Mouse (Mus musculus) limb, embryonic 15.5 days (tissue): ENCODE results near the gene Tomm22. TPM values are rescaled to one million over a fixed set of nuclear protein-coding genes. Genes with fewer than 3 reads are reported as not detected.

Source experiments
- ATAC-seq: fragments of 200-750 bp; cut with Nextera tagmentation; 2 replicates; pipeline ENCODE4 v1.8.0; 2017; ENCODE audit warnings: low read depth, moderate TSS enrichment; ENCODE audit not compliant: insufficient number of reproducible peaks, low FRiP score, low TSS enrichment
- H3K27ac ChIP-seq: fragments of 300-500 bp; sonication (generic); 2 replicates; pipeline ENCODE4 v1.5.1; 2015; ENCODE audit warnings: moderate library complexity, mild to moderate bottlenecking, inconsistent platforms
- H3K27me3 ChIP-seq: fragments of 300-500 bp; sonication (generic); 2 replicates; pipeline ENCODE4 v1.6.1; 2015; ENCODE audit warnings: inconsistent platforms
- H3K36me3 ChIP-seq: fragments of 300-500 bp; sonication (generic); 2 replicates; pipeline ENCODE4 v1.6.1; 2015; ENCODE audit warnings: inconsistent platforms
- H3K4me1 ChIP-seq: fragments of 300-500 bp; sonication (generic); 2 replicates; pipeline ENCODE4 v1.6.1; 2015; ENCODE audit warnings: inconsistent platforms
- H3K4me2 ChIP-seq: fragments of 300-500 bp; sonication (generic); 2 replicates; pipeline ENCODE4 v1.6.1; 2015; ENCODE audit warnings: mild to moderate bottlenecking, inconsistent platforms
- H3K4me3 ChIP-seq: fragments of 300-500 bp; sonication (generic); 2 replicates; pipeline ENCODE4 v1.5.1; 2015; ENCODE audit warnings: mild to moderate bottlenecking, inconsistent platforms
- H3K9ac ChIP-seq: fragments of 300-500 bp; sonication (generic); 2 replicates; pipeline ENCODE4 v1.6.1; 2015; ENCODE audit warnings: inconsistent platforms
- H3K9me3 ChIP-seq: fragments of 300-500 bp; sonication (generic); 2 replicates; pipeline ENCODE4 v1.6.1; 2016; ENCODE audit warnings: inconsistent platforms
- WGBS: fragments of 180-500 bp; shearing (Covaris S2); methylation state at CpG from one replicate; pipeline ENCODE4 v1.1.7; 2015; 5-methylcytosine and 5-hydroxymethylcytosine counted together
- polyA plus RNA-seq: library from polyadenylated mRNA; unstranded; fragments of >200 nt; fragmentation: Nextera tagmentation; extraction: Ambion mirVana; gene quantifications from 2 replicates; pipeline ENCODE4 v1.2.1, GENCODE M21; 2015

Tomm22 gene
- polyA plus RNA-seq = 216 and 223 TPM in 2 replicates

- ATAC-seq = peak; percentile 90
- Histone ChIP-seq H3K36me3 (peaks cover 57% of the 10 kb centered on the region), H3K4me2 (peak within 1 kb of the TSS; percentile 62), H3K27me3 (no peaks in the 10 kb centered on the region), H3K4me3 (peak within 1 kb of the TSS; percentile 91), H3K9ac (peak within 1 kb of the TSS; percentile 82), H3K9me3 (no peaks in the 10 kb centered on the region), H3K4me1 (peaks cover 6% of the 10 kb centered on the region), H3K27ac (peak within 1 kb of the TSS; percentile 67)
- 18% methylated on average over 33 of the region's 33 CpGs for WGBS
Observed at GRCm38 (mm10) chr15:79670249-79670971, at the start of gene Tomm22. Gene Tomm22 (plus strand): TSS chr15:79670861.

GRCm38 (mm10) chr15:79630471-79630870 lies 40.2 kb upstream of the Tomm22 start:
- H3K9ac ChIP-seq = no peak overlapping the region
- no peaks in the 10 kb centered on the region for H3K27me3 ChIP-seq
- no peak overlapping the region for H3K27ac ChIP-seq
- no peak overlapping the region for H3K4me3 ChIP-seq
- WGBS = 50% methylated on average over 2 of the region's 2 CpGs
- peaks cover 51% of the 10 kb centered on the region for H3K36me3 ChIP-seq
- no peaks in the 10 kb centered on the region for H3K9me3 ChIP-seq
- no peak for ATAC-seq
- H3K4me2 ChIP-seq = no peak overlapping the region
- no peaks in the 10 kb centered on the region for H3K4me1 ChIP-seq

DNA sequence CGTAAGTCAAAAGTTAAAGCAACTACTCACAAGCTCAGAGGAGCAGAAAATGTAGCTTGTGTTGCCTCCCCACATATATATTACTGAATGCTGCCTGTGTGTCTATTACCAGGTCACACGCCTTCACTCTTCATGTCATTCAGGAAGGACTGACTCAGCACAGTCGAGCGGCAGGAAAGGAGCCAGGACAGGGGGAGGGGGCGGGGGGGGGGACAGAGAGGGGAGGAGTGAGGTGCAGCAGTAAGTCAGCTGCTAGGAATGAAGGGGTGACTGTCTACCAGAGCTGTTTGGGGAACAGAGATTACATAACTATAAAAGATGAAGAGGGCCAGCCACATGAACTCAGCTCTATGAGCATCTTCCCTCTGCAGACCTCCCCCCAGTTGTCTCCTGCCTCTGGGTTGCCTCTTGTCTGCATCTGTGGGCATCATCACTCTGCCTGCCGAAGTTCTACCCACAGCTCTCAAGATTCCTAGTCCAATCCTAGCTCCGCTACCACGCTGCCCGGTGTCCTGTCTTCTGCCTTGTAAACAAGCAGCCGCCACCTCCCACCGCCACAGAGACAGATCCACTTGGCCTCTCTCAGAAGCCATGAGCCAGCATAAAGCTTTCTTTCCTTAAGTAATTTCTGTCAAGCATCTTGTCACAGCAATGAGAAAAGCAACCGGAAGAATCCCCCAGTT lies 29.4 kb upstream of the Tomm22 start:
- H3K9me3 ChIP-seq = no peaks in the 10 kb centered on the region
- H3K27me3 ChIP-seq = no peaks in the 10 kb centered on the region
- ATAC-seq = no peak
- no peak overlapping the region for H3K4me3 ChIP-seq
- 64% methylated on average over 12 of the region's 12 CpGs for WGBS
- peaks cover 6% of the 10 kb centered on the region for H3K36me3 ChIP-seq
- H3K4me2 ChIP-seq = no peak overlapping the region
- no peaks in the 10 kb centered on the region for H3K4me1 ChIP-seq
- no peak overlapping the region for H3K27ac ChIP-seq
- no peak overlapping the region for H3K9ac ChIP-seq

DNA sequence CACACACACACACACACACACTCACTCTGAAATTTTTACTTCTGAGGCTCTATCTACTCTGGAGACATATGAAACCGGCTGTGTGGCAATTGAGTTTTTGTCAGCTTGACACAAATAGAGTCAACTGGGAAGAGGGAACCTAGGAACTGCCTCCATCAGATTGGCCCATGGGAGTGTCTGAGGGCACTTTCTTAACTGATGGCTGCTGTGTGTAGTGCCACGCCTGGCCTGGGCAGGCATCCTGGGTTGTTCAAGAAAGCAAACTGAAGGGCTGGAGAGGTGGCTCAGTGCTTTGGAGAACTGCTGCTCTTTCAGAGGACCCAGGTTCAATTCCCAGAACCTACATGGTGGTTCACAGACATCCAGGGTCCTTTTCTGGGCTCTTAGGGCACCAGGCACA lies 25.2 kb upstream of the Tomm22 start:
- Histone ChIP-seq H3K9ac (no peak overlapping the region), H3K4me3 (no peak overlapping the region), H3K9me3 (no peaks in the 10 kb centered on the region), H3K4me2 (no peak overlapping the region), H3K4me1 (no peaks in the 10 kb centered on the region), H3K27me3 (no peaks in the 10 kb centered on the region), H3K36me3 (peaks cover 15% of the 10 kb centered on the region), H3K27ac (no peak overlapping the region)
- 78% methylated on average over 2 of the region's 2 CpGs for WGBS
- ATAC-seq = no peak

DNA sequence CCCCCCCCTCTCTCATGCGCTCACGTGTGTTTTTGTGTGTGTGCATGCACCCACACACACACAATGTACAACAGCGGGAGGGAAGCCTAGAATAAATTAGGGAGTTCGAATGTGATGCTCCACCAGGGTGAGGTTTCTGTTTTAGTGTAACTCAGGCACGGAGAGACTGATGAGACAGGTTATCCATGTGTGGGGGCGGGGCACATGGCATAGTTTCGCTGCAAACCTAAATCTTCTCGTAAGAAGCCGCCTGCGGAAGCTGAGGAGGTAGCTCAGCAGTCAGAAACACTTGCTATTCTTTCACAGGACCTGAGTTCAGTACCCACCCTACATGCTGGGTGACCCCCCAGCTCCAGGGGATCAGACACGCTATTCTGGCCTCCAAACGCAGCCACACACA lies 22.5 kb upstream of the Tomm22 start:
- H3K9me3 ChIP-seq = no peaks in the 10 kb centered on the region
- no peak overlapping the region for H3K4me2 ChIP-seq
- H3K36me3 ChIP-seq = peaks cover 11% of the 10 kb centered on the region; the same call in 1 of the 2 replicates
- no peak for ATAC-seq
- no peaks in the 10 kb centered on the region for H3K27me3 ChIP-seq
- no peak overlapping the region for H3K27ac ChIP-seq
- 83% methylated on average over 12 of the region's 12 CpGs for WGBS
- no peaks in the 10 kb centered on the region for H3K4me1 ChIP-seq
- H3K4me3 ChIP-seq = no peak overlapping the region
- H3K9ac ChIP-seq = no peak overlapping the region

DNA sequence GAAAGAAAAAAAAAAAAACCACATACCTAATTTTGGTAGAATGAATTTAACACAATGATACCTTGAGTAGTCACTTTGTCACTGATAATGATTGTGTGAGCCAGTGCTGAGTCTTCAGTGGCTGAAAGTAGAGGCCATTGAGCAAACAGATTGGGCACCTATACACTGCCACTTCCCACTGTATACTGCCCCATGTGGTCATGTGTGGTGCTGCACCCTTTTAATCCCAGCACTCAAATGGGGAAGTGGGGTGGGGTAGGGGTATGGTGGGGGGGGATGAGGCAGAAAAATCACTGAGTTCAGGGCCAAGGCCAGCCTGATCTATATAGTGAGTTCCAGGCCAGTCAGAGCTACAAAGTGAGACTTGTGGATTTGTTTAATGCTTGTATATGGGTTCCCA lies 20.1 kb upstream of the Tomm22 start:
- Histone ChIP-seq H3K9ac (no peak overlapping the region), H3K27me3 (no peaks in the 10 kb centered on the region), H3K4me1 (no peaks in the 10 kb centered on the region), H3K4me2 (no peak overlapping the region), H3K9me3 (no peaks in the 10 kb centered on the region), H3K4me3 (no peak overlapping the region), H3K36me3 (peaks cover 11% of the 10 kb centered on the region; the same call in 1 of the 2 replicates), H3K27ac (no peak overlapping the region)
- no peak for ATAC-seq

DNA sequence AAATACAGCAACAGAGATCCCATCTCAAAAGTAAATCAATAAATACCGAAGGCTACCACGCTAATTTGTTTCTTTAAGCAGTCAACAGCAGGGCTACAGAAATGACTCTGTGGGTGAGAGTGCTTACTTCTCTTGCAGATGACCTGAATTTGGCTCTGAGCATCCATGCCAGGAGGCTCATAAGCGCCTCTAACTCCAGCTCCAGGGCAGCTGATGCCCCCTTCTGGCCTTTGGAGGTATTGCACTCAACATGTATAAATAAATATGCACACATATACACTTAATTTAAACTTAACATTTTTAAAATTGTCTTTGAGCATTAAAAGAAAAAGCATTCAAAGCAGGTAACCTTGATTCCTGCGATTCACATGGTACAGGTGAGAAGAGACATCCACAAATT lies 19.2 kb upstream of the Tomm22 start:
- Histone ChIP-seq H3K36me3 (peaks cover 11% of the 10 kb centered on the region; the same call in 1 of the 2 replicates), H3K4me3 (no peak overlapping the region), H3K4me2 (no peak overlapping the region), H3K27me3 (no peaks in the 10 kb centered on the region), H3K9me3 (no peaks in the 10 kb centered on the region), H3K27ac (no peak overlapping the region), H3K4me1 (no peaks in the 10 kb centered on the region), H3K9ac (no peak overlapping the region)
- 74% methylated on average over 4 of the region's 4 CpGs for WGBS
- ATAC-seq = no peak

- ATAC-seq = no peak
- Histone ChIP-seq H3K9ac (no peak overlapping the region), H3K9me3 (no peaks in the 10 kb centered on the region), H3K4me1 (peaks cover 13% of the 10 kb centered on the region), H3K27me3 (no peaks in the 10 kb centered on the region), H3K4me2 (no peak overlapping the region), H3K4me3 (no peak overlapping the region), H3K36me3 (no peaks in the 10 kb centered on the region), H3K27ac (no peak overlapping the region)
- 88% methylated on average over 14 of the region's 14 CpGs for WGBS
Observed at GRCm38 (mm10) chr15:79656451-79656850, 14.2 kb upstream of the Tomm22 start.

DNA sequence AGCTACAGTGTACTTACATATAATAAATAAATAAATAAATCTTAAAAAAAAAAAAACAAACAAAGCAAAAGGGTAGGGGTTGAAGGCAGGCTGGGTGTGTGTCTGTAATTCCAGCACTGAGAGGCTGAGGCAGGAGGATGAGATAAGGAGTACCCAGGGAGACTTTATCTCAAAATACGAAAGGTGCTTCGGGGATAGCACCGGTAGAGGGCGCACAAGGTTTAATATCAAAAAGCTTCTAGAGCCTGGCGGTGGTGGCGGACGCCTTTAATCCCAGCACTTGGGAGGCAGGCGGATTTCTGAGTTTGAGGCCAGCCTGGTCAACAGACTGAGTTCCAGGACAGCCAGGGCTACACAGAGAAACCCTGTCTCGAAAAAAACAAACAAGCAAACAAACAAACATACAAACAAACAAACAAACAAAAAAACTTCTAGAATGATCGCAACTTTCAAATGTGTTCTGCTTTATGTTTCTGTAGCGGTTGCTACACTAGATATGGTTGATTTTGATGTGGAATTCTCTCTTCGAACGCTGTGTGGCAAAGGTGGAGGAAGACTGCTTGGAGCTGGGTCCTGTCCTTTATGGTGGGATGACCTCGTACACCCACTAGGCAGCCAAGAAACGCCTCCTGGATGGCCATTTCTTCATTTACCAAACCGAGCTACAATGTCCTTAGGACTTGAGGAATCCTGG lies 12.7 kb upstream of the Tomm22 start:
- Histone ChIP-seq H3K27me3 (no peaks in the 10 kb centered on the region), H3K4me1 (peaks cover 13% of the 10 kb centered on the region), H3K4me2 (peak overlapping the region; percentile 93), H3K9me3 (no peaks in the 10 kb centered on the region), H3K27ac (peak overlapping the region; percentile 93), H3K9ac (peak overlapping the region; percentile 61), H3K4me3 (peak overlapping the region; percentile 76), H3K36me3 (peaks cover 8% of the 10 kb centered on the region; the same call in 1 of the 2 replicates)
- no peak for ATAC-seq
- 4% methylated on average over 16 of the region's 16 CpGs for WGBS

GRCm38 (mm10) chr15:79658531-79659375 lies 11.9 kb upstream of the Tomm22 start, which contains the start of the genes Fam227a and Cby1:
Gene Fam227a (minus strand): TSS chr15:79658956.
Gene Cby1 (plus strand): TSS chr15:79659199.
- H3K4me1 ChIP-seq = peaks cover 13% of the 10 kb centered on the region
- peak within 1 kb of the TSS; percentile 76 for H3K4me3 ChIP-seq
- H3K27ac ChIP-seq = peak within 1 kb of the TSS; percentile 93
- H3K9me3 ChIP-seq = no peaks in the 10 kb centered on the region
- ATAC-seq = peak; percentile 83
- H3K36me3 ChIP-seq = peaks cover 12% of the 10 kb centered on the region; the same call in 1 of the 2 replicates
- no peaks in the 10 kb centered on the region for H3K27me3 ChIP-seq
- WGBS = under 1% methylated on average over 55 of the region's 55 CpGs
- peak within 1 kb of the TSS; percentile 61 for H3K9ac ChIP-seq
- H3K4me2 ChIP-seq = peak within 1 kb of the TSS; percentile 93

DNA sequence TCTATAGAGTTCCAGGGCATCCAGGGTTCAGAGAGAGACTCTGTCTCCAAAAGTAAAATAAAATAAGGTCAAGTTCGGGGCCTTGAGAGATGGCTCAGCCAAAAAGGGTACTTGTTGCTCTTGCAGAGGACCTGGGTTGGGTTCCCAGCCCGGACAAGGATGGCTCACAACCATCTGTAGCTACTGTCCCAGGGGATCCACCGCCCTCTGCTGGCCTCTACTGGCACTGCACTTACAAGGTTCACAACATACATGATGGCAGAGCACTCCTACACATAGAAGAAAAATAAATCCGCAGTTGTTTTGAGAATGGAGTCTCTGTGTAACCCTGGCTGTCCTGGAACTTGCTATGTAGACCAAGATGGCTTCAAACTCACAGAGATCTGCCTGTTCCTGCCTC lies 8.8 kb upstream of the Tomm22 start:
- Histone ChIP-seq H3K4me3 (no peak overlapping the region), H3K4me1 (peaks cover 13% of the 10 kb centered on the region), H3K4me2 (no peak overlapping the region), H3K9me3 (no peaks in the 10 kb centered on the region), H3K27ac (no peak overlapping the region), H3K36me3 (peaks cover 25% of the 10 kb centered on the region), H3K27me3 (no peaks in the 10 kb centered on the region), H3K9ac (no peak overlapping the region)
- ATAC-seq = no peak
- 79% methylated on average over 4 of the region's 4 CpGs for WGBS
